Comparison of ENCODE assay signal across 14 mouse cellular contexts in the genomic region with DNA sequence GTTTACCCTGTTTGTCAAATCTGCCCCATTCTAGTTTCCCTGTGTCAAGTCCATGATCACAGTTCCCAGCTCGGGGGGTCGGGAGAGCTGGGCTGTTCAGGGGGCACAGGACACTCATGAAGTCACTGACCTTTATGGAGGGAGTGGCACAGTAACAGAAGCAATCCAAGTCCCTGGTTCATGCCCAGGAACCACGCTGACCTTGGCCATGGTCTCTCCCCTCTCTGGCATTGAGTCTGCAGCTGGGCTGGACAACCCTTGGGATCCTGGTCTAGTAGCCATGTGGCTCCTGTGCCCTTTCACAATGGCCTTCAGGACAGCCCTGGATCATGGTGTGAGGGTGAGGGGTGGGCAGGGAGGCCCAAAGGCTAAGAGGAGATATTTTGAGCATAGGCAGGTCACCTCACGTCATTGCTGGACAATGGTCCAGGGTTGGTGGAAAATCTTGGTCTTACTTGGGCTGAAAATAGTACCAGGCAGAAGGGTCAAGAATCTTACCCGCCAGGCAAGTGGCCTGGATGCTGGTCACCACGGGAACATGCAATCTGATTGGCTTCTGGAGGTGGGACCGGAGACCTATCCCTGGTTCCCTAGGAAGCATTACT. TPM values are rescaled to one million over a fixed set of nuclear protein-coding genes. Genes with fewer than 3 reads are reported as not detected.
"Had no signal": no experiment of that assay in that cellular context is flagged by ENCODE, and none has a peak within 500 bp of the region (broad histone marks: within the 10 kb centered on the region; RNA-seq: fewer than 3 reads in every experiment).

No protein-coding gene starts in this region.

- H3K4me1 ChIP-seq: limb, embryonic 15.5 days had no signal

- H3K9me3 ChIP-seq: limb, embryonic 15.5 days; midbrain, embryonic 12.5 days; neural tube, embryonic 13.5 days had no signal

- H3K27me3 ChIP-seq: limb, embryonic 15.5 days; midbrain, embryonic 12.5 days; neural tube, embryonic 13.5 days had no signal

- H3K36me3 ChIP-seq: limb, embryonic 15.5 days; midbrain, embryonic 12.5 days; neural tube, embryonic 13.5 days had no signal

- H3K4me3 ChIP-seq: limb, embryonic 15.5 days; midbrain, embryonic 12.5 days; neural tube, embryonic 13.5 days had no signal

- ATAC-seq: midbrain, embryonic 16.5 days had no signal

- H3K9ac ChIP-seq: limb, embryonic 15.5 days; liver, embryonic 14.5 days; midbrain, embryonic 12.5 days; neural tube, embryonic 13.5 days had no signal

- H3K4me2 ChIP-seq: limb, embryonic 15.5 days; midbrain, embryonic 12.5 days; neural tube, embryonic 13.5 days had no signal

- DNase-seq: kidney, postnatal 36 days; layer of hippocampus, adult 9-11 months; layer of hippocampus, postnatal 36 days; lung, adult 18-20 months; right cerebral cortex, adult 18-20 months; right cerebral cortex, postnatal 25 days; thymus, adult 18-20 months; thymus, postnatal 14 days had no signal

- H3K27ac ChIP-seq: limb, embryonic 15.5 days; liver, embryonic 14.5 days; midbrain, embryonic 12.5 days; neural tube, embryonic 13.5 days had no signal

RNA-seq across cellular contexts. Expression of a gene that starts 20.9 kb away (rescaled TPM):
- total RNA-seq: megakaryocyte-erythroid progenitor cell, adult 5-6 weeks had no signal
